Mouse (Mus musculus) neural tube, embryonic 15.5 days (tissue): ENCODE measurements around the gene Sept3. TPM values are rescaled to one million over a fixed set of nuclear protein-coding genes. Genes with fewer than 3 reads are reported as not detected.
A peak's percentile ranks its signal among the peaks of the same experiment; 100 is the strongest.

Experiments
- ATAC-seq: fragments of 200-750 bp; cut with Nextera tagmentation; 2 replicates; pipeline ENCODE4 v1.8.0; 2017; ENCODE audit warnings: mild to moderate bottlenecking, moderate TSS enrichment, moderate library complexity; ENCODE audit not compliant: low FRiP score
- H3K27ac ChIP-seq: fragments of 300-500 bp; sonication (generic); replicated peaks from 2 replicates; pipeline ENCODE4 v1.5.1; 2015; ENCODE audit warnings: mild to moderate bottlenecking, inconsistent platforms
- H3K27me3 ChIP-seq: fragments of 300-500 bp; sonication (generic); replicated peaks from 2 replicates; pipeline ENCODE4 v1.6.1; 2015; ENCODE audit warnings: inconsistent platforms
- H3K36me3 ChIP-seq: fragments of 300-500 bp; sonication (generic); 2 replicates; pipeline ENCODE4 v1.6.1; 2015; ENCODE audit warnings: inconsistent platforms
- H3K4me1 ChIP-seq: fragments of 300-500 bp; sonication (generic); 2 replicates; pipeline ENCODE4 v1.6.1; 2015; ENCODE audit warnings: inconsistent platforms
- H3K4me2 ChIP-seq: fragments of 300-500 bp; sonication (generic); 2 replicates; pipeline ENCODE4 v1.6.1; 2015; ENCODE audit warnings: inconsistent platforms, mild to moderate bottlenecking, moderate library complexity
- H3K4me3 ChIP-seq: fragments of 300-500 bp; sonication (generic); replicated peaks from 2 replicates; pipeline ENCODE4 v1.5.1; 2015; ENCODE audit warnings: mild to moderate bottlenecking, inconsistent platforms
- H3K9ac ChIP-seq: fragments of 300-500 bp; sonication (generic); replicated peaks from 2 replicates; pipeline ENCODE4 v1.6.1; 2015; ENCODE audit warnings: mild to moderate bottlenecking, inconsistent platforms
- H3K9me3 ChIP-seq: fragments of 300-500 bp; sonication (generic); replicated peaks from 2 replicates; pipeline ENCODE4 v1.6.1; 2016; ENCODE audit warnings: inconsistent platforms
- WGBS: fragments of 180-500 bp; shearing (Covaris S2); methylation state at CpG from one replicate; pipeline ENCODE4 v1.1.7; 2015; ENCODE audit warnings: mixed read lengths; 5-methylcytosine and 5-hydroxymethylcytosine counted together
- polyA plus RNA-seq: library from polyadenylated mRNA; unstranded; fragments of >200 nt; fragmentation: Nextera tagmentation; extraction: Ambion mirVana; gene quantifications from 2 replicates; pipeline ENCODE4 v1.2.1, GENCODE M21; 2015

The Sept3 gene
- 338 and 367 TPM in 2 replicates for polyA plus RNA-seq

DNA sequence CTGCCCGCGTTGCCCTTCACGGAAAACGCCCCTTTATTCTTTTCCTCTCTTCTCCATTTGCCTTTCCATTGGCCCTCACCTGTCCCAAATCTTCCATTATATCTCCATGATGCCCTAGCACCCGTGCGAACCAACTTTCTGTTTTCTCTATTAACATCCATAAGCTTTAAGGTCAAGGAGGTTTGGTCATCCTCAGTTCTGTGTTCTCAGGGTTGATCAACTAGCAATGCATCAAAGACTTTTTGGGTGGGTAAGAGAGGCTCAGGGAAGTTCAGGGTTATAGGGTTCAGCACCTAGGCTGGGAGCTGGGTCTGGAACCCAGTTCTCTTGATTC is at the start of gene Sept3:
Sept3 (plus strand) TSS at position 301 of the 334 bp plus-strand sequence.
- Histone ChIP-seq H3K9ac (peak within 1 kb of the TSS; percentile 64), H3K4me3 (peak within 1 kb of the TSS; percentile 63), H3K9me3 (no peaks in the 10 kb centered on the region), H3K27me3 (0 out of 2 replicates have a peak, but pooled peaks cover 7% of the 10 kb centered on the region), H3K4me2 (peak within 1 kb of the TSS; percentile 87), H3K36me3 (peaks cover 14% of the 10 kb centered on the region), H3K4me1 (peaks cover 42% of the 10 kb centered on the region), H3K27ac (peak within 1 kb of the TSS; percentile 96)
- ATAC-seq = no peak
- 24% methylated on average over 6 of the region's 6 CpGs for WGBS

DNA sequence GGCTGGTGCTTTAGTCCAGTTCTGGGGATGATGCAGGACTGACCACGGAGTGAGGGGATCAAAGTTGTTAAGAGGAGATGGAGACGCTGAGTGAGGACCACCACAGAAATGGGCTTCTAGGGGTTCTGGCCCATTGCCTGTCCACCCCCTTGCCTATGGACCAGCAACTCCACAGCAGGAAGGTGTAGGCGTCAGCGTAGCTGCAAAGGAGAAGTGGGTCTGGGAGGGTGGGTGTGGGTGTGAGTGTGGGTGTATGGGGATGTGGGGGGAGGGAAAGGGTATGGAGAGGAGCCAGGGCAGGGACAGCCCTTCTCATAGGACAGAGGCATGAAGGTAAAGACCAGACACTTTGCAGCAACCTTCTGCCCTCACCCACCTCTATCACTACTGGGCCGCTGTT is 48.9 kb upstream of the Sept3 start:
- Histone ChIP-seq H3K36me3 (no peaks in the 10 kb centered on the region), H3K9me3 (no peaks in the 10 kb centered on the region), H3K4me2 (no peak overlapping the region), H3K4me1 (peaks cover 12% of the 10 kb centered on the region), H3K4me3 (no peak overlapping the region), H3K27ac (no peak overlapping the region), H3K9ac (no peak overlapping the region), H3K27me3 (peaks cover 20% of the 10 kb centered on the region)
- ATAC-seq = no peak
- 99% methylated on average over 5 of the region's 5 CpGs for WGBS

DNA sequence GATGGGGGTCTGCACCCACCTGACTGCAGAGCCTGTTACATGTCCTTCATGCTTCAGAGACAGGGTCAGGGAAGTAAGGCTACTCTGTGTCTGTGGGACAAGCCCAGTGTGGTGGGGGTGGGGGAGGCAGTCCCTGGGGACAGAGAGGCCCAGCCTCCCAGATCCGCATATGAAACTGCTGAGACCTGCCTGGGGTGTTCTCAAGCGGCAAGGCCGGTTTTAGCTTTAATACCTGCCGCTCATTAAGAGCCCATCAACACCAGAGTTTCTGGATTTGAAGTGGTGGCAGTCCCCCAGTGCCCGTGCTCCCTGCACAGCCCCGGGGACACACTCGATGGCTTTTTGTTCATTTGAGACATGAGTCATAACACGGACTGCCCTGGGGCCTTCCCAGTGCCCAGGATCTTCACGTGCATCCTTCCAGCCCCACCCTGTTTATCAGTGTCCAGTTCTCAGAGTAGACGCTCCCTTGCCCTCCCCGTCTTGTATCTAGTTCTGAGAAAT is 45.1 kb upstream of the Sept3 start:
- Histone ChIP-seq H3K27ac (no peak overlapping the region), H3K4me1 (peaks cover 10% of the 10 kb centered on the region), H3K4me2 (no peak overlapping the region), H3K9me3 (no peaks in the 10 kb centered on the region), H3K9ac (no peak overlapping the region), H3K36me3 (no peaks in the 10 kb centered on the region), H3K4me3 (no peak overlapping the region), H3K27me3 (peaks cover 9% of the 10 kb centered on the region)
- no peak for ATAC-seq
- 46% methylated on average over 11 of the region's 11 CpGs for WGBS

DNA sequence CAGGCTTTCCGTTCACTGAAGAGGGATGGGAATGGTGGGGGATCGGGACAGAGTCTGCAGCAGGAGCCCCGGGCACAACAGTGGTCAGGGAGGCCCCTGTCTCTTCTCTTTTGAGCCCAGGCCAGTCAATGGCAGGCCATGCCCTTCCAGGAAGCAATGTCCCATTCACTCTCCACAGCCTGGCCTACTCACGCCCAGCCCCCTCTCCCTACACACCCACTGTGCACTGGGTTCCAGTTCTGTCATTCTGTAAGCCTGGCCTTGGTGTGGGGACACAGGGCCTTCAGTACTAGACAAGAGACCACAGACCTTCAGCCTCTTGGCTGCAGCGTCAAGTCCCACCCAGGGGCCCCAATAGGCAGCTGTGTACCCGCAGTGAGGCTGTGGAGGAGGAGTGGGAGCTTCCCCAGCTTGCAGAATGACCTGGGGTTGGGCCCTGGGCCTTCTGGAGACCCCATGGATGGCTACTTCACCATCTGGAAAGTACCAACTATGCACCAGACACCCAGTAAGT is 44.5 kb upstream of the Sept3 start:
- Histone ChIP-seq H3K4me2 (no peak overlapping the region), H3K4me3 (no peak overlapping the region), H3K27me3 (peaks cover 4% of the 10 kb centered on the region), H3K9me3 (no peaks in the 10 kb centered on the region), H3K27ac (no peak overlapping the region), H3K4me1 (peaks cover 8% of the 10 kb centered on the region), H3K9ac (no peak overlapping the region), H3K36me3 (no peaks in the 10 kb centered on the region)
- WGBS = 75% methylated on average over 6 of the region's 6 CpGs
- no peak for ATAC-seq

DNA sequence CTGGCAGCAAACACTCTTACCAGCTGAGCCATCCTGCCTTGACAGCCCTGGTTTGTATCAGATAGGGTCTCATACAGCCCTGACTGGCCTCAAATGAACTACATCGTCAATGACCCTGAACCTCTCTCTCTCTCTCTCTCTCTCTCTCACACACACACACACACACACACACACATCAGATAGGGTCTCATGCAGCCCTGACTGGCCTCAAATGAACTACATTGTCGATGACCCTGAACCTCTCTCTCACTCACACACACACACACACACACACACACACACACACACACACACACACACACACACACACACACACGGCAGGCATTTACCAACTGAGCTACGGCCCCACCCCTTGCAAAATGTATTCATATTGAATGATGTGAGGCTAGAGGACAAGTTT is 43.6 kb upstream of the Sept3 start:
- Histone ChIP-seq H3K4me3 (no peak overlapping the region), H3K9me3 (no peaks in the 10 kb centered on the region), H3K27me3 (no peaks in the 10 kb centered on the region), H3K9ac (no peak overlapping the region), H3K27ac (no peak overlapping the region), H3K36me3 (no peaks in the 10 kb centered on the region), H3K4me2 (no peak overlapping the region), H3K4me1 (peaks cover 8% of the 10 kb centered on the region)
- WGBS = 75% methylated on average over 4 of the region's 4 CpGs
- ATAC-seq = no peak

DNA sequence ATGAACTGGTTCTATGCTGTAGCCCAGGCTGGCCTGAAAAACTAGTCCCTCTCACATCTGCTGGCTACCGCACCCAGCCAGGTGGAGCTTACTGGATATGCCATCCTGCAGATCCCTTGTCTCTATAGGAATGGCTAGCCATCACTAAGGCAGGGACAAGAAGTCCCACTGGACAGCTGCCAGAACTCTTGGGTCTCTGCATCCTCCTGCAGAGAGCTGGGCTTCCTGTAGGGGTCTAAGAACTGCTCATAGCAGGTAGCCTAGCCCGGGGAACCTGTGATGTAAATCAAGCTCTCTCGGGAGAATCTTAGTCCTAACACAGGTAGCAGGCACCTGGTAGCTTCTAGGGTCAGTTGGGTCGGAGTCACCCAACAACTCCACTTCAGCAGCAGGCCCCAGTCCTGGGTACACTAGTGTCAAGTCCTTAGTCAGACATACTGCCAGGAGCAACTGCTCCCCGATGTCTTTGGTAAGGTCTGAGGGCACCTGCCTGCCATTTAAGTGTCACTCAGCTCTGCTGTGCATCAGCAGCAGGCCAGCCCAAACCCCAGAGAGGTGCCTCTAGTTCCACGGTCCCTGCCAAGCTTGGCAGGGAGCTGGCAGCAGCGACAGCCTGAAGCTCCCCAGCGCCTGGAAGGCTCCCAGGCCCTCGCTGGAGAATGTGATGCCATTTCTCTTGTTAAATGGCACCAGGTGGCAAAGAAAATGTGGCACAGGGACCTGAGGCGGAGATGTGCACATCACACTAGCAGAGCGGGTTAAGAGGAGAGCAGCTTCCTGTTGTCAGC is 42.9 kb upstream of the Sept3 start:
- H3K4me3 ChIP-seq = no peak overlapping the region
- H3K27me3 ChIP-seq = no peaks in the 10 kb centered on the region
- H3K27ac ChIP-seq = no peak overlapping the region
- WGBS = 58% methylated on average over 11 of the region's 11 CpGs
- H3K4me2 ChIP-seq = no peak overlapping the region
- H3K36me3 ChIP-seq = no peaks in the 10 kb centered on the region
- no peak overlapping the region for H3K9ac ChIP-seq
- peaks cover 8% of the 10 kb centered on the region for H3K4me1 ChIP-seq
- no peaks in the 10 kb centered on the region for H3K9me3 ChIP-seq
- no peak for ATAC-seq

DNA sequence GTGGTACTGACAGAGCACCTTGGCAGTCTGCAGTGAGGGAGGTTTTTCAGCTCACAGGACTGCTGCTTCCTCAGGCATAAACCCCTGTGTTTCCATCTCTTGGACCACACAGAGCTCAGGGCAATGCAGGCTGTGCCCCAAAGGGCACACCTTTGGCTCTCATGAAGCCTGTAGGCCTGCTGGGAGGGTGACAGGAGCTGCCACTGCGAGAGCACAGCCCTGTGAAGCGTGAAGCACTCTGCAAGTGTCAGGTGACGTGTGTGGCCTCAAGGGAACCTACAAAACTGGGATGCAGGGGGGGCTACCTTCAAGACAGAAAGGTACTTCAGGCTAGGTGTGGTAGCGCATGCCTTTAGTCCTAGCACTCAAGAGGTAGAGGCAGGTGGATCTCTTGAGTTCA is 42.0 kb upstream of the Sept3 start:
- Histone ChIP-seq H3K4me2 (no peak overlapping the region), H3K4me3 (no peak overlapping the region), H3K9me3 (no peaks in the 10 kb centered on the region), H3K27ac (no peak overlapping the region), H3K27me3 (no peaks in the 10 kb centered on the region), H3K4me1 (peaks cover 8% of the 10 kb centered on the region), H3K9ac (no peak overlapping the region), H3K36me3 (no peaks in the 10 kb centered on the region)
- WGBS = 79% methylated on average over 4 of the region's 4 CpGs
- no peak for ATAC-seq

DNA sequence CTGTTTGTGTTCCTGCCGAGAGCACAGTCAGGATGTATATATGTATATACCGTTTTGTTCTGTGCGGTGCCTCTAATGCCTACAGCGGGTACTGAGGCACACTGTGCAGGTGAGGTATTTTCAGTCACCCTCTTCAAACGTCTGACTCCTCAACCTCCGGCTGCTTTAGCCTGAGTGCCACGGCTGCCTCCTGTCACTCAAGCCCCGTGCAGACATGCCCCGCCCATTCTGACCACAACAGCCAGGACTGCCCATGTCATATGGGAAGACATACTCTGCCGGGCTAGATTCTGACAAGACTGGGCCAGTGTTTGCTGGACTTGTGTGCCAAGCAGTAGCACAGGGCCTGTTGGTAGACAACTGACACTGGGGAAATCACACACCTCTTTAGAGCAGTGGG is 39.0 kb upstream of the Sept3 start:
- 81% methylated on average over 10 of the region's 10 CpGs for WGBS
- no peak overlapping the region for H3K4me3 ChIP-seq
- ATAC-seq = no peak
- H3K9me3 ChIP-seq = no peaks in the 10 kb centered on the region
- no peaks in the 10 kb centered on the region for H3K36me3 ChIP-seq
- H3K27ac ChIP-seq = no peak overlapping the region
- no peaks in the 10 kb centered on the region for H3K27me3 ChIP-seq
- H3K4me1 ChIP-seq = peaks cover 8% of the 10 kb centered on the region
- H3K4me2 ChIP-seq = no peak overlapping the region
- no peak overlapping the region for H3K9ac ChIP-seq

DNA sequence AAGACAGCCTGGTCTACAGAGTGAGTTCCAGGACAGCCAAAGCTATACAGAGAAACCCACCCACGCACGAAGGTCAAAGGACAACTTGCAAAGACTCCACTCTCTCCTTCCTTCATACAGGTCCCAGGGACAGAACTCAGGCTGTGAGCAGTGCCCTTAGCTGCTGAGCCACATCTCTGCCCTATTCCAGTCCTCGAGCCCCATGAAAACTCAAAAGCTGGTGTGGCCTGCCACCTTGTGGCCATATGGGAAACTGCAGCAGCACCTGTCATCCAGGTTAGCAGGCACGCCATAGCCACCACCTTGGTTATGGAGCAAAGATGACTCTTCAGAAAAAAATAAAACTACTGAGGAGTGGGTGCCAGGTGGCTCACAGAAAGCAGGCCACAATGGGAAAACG is 38.1 kb upstream of the Sept3 start:
- no peak overlapping the region for H3K9ac ChIP-seq
- peak; percentile 79 for ATAC-seq
- no peaks in the 10 kb centered on the region for H3K9me3 ChIP-seq
- peaks cover 8% of the 10 kb centered on the region for H3K4me1 ChIP-seq
- no peak overlapping the region for H3K4me3 ChIP-seq
- H3K36me3 ChIP-seq = no peaks in the 10 kb centered on the region
- H3K27me3 ChIP-seq = no peaks in the 10 kb centered on the region
- no peak overlapping the region for H3K4me2 ChIP-seq
- WGBS = 19% methylated on average over 5 of the region's 5 CpGs
- no peak overlapping the region for H3K27ac ChIP-seq

DNA sequence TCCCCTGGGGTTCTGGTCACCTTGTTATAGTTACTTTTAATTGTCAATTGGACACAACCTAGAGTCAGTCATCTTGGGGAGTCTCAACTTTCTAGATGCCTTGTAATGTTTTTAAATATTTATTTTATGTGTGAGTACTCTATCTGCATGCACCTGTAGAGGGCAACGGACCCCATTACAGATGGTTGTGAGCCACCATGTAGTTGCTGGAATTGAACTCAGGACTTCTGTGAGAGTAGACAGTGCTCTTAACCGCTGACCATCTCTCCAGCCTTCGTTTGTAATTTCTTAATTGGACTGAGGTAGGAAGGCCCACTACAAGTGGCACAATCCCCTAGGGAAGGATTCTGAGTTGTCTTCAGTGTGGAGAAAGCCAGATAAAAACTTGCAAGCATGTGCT is 31.4 kb upstream of the Sept3 start:
- Histone ChIP-seq H3K27me3 (no peaks in the 10 kb centered on the region), H3K4me2 (peak overlapping the region; percentile 76), H3K9ac (0 out of 2 replicates have a peak overlapping the region, but pooled peaks have one; percentile 57), H3K27ac (no peak overlapping the region), H3K9me3 (no peaks in the 10 kb centered on the region), H3K36me3 (no peaks in the 10 kb centered on the region), H3K4me3 (peak overlapping the region; percentile 88), H3K4me1 (peaks cover 12% of the 10 kb centered on the region)
- ATAC-seq = no peak
- 80% methylated on average over 3 of the region's 3 CpGs for WGBS

DNA sequence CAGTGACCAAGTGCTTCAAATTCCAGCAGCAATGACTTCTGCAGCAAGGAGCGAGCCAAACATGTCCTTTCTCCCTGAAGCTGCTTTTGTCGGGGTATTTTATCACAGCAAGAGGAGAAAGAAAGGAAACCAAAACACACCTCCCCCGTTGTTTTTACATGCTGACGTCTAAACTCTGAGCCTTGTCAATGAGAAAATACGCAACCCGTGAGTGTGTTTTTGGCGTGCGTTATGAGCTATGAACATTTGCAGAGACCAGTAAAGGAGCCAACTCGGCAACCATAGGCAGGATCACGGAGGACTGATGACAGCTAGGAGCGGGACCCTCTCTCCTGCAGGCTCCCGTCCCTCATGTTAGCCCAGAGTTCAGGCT is 31.0 kb upstream of the Sept3 start:
- Histone ChIP-seq H3K27ac (peak overlapping the region; percentile 80; the same call in 1 of the 2 replicates), H3K4me2 (peak overlapping the region; percentile 76), H3K9me3 (no peaks in the 10 kb centered on the region), H3K36me3 (no peaks in the 10 kb centered on the region), H3K4me3 (peak overlapping the region; percentile 88), H3K9ac (peak overlapping the region; percentile 57), H3K4me1 (peaks cover 12% of the 10 kb centered on the region), H3K27me3 (no peaks in the 10 kb centered on the region)
- ATAC-seq = peak; percentile 65
- WGBS = 5% methylated on average over 12 of the region's 12 CpGs

DNA sequence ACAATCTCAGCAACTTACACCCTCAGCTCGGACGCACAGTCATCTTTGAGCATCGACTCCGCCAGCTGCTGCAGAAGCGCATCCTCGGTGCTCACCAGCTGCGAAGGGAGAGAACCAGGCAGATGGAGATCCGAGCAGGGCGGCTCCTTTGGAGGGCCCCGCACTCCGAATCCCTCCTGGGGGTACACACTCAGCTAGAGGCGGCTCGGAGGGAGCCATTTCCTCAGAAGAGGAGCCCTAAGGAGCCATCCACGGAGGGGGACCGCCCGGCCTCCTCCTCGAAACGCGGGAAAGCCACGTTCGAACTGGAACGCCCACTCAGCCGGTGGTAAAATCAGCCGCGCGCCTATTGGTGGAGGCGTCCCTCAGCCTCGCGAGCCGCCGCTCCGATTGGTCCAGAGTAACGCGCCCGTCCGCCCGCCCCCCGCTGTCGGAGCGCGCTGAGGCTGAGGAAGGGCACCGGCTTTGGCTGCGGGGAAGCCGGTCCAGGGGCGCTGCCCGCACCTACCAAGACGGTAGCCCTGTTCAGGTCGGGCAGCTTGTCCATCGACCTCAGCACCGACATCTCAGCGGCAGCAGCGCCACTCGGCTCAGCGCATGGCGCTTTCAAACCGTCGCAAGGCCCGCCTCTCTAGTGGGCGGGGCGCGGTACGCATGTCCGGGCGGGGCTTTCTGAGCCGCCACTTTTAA is 30.4 kb upstream of the Sept3 start, which contains the start of gene Cenpm:
Cenpm (minus strand) TSS at position 634 of the 690 bp plus-strand sequence.
- ATAC-seq = peak; percentile 98
- H3K4me3 ChIP-seq = peak within 1 kb of the TSS; percentile 88
- WGBS = 0% methylated on average over 63 of the region's 65 CpGs
- peak within 1 kb of the TSS; percentile 80 for H3K27ac ChIP-seq
- H3K9me3 ChIP-seq = no peaks in the 10 kb centered on the region
- peak within 1 kb of the TSS; percentile 57 for H3K9ac ChIP-seq
- no peaks in the 10 kb centered on the region for H3K36me3 ChIP-seq
- H3K4me2 ChIP-seq = peak within 1 kb of the TSS; percentile 76
- H3K27me3 ChIP-seq = no peaks in the 10 kb centered on the region
- H3K4me1 ChIP-seq = peaks cover 12% of the 10 kb centered on the region
